Mouse (Mus musculus): ENCODE measurements at regions not wholly inside any gene's neighbourhood (a gene's known extent, or its start where the extent isn't known, plus 50 kb on each side); places are given as distances from the start of the nearest gene placed in this dataset.

DNA sequence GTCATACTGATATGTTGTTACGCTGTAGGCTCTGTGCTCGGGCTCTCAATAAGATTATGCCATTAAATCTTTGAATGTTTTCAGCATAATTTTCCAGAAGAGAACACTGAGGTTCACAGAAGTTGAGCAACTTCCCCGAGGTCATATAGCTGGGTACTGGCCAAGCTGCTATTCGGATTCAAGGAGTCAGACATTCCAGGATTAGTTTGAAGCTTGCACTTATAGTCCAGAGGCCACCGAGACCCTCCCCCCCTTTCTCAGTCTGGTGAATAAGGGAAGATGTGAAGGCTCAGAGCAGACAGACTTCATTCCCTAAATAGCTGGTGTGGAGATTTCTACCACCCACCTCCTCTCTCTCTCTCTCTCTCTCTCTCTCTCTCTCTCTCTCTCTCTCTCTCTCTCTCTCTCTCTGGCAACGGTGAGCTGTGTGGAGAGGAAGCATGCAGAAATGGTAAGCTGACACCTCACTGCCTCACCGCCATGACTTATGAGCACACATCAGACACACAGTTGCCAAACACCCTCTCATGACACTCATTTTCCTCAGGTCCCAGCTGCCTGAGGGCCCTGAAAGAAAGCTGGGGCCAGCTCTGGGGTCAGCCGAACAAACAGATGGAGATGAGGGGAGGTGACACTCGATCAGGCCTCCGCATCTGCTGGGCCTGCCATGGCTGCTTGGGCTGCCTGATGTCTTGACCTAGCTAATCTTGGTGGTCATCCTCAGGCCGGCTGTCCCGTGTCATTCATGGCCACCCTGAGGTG lies 107.0 kb upstream of the Pdzrn3 start:
- no peak for DNase-seq (ENCODE audit: low read depth)

GRCm38 (mm10) chr6:101482635-101483465 lies 105.2 kb upstream of the Pdzrn3 start:
- DNase-seq (ENCODE audit: low read depth), result peak; percentile 83

GRCm38 (mm10) chr6:101473956-101474355 lies 96.3 kb upstream of the Pdzrn3 start:
- DNase-seq (ENCODE audit: low read depth), result no peak

DNA sequence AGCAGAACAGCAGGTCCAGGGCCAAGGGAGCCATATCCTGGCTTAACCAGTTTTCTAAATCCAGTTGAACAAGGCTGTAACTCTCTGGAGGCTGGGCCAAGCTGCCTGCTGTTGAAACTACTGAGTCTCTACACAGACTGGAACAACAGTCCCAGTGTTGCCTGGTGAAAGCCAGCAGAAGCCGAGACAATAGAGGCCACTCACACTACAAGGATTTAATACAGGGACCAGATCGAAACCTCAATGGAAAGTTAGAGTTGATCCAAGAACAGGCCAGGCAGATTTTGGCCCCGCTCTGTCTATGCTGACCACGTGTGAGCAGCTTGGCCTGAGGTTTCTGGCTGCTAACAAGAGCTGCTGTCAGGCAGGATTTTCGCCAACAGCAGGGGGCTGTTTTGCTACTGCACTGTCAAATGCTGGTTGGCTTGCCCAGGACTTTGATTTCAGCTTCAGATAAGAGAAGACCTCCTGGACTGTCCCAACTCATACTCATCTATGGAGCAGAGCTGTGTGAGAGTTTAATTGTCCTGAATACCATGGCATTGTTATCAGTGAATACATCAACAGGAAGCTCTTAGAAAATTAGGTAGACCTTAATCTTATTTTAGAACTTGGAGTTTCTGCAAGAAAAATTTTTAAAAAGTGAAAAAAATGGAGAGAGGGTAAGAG lies 95.7 kb upstream of the Pdzrn3 start:
- peak; percentile 92 for DNase-seq (ENCODE audit: low read depth)

DNA sequence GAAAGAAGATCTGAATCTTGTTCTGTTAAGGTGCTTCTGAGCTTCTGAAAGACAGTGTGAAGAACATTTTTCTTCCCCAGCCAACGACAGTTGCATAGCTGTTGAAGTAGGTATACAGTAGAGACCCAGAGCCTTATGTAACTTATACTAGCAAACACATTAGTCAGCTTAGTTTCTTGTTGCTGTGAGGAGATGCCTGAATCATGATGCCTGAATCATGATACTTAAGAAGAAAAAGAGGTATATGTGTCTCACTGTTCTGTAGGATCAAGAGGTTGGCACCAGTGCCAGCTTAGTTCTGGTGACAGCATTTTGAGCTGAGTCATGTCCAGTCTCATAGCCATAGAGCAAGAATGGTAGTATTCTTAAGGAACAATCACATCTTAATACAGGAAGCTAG lies 87.2 kb upstream of the Pdzrn3 start:
- no peak for DNase-seq (ENCODE audit: low read depth)

GRCm38 (mm10) chr6:101463812-101464320 lies 86.2 kb upstream of the Pdzrn3 start:
- DNase-seq (ENCODE audit: low read depth), result no peak

GRCm38 (mm10) chr6:101446720-101447119 lies 69.0 kb upstream of the Pdzrn3 start:
- no peak for DNase-seq (ENCODE audit: low read depth)

GRCm38 (mm10) chr6:101446316-101446715 lies 68.6 kb upstream of the Pdzrn3 start:
- no peak for DNase-seq (ENCODE audit: low read depth)

DNA sequence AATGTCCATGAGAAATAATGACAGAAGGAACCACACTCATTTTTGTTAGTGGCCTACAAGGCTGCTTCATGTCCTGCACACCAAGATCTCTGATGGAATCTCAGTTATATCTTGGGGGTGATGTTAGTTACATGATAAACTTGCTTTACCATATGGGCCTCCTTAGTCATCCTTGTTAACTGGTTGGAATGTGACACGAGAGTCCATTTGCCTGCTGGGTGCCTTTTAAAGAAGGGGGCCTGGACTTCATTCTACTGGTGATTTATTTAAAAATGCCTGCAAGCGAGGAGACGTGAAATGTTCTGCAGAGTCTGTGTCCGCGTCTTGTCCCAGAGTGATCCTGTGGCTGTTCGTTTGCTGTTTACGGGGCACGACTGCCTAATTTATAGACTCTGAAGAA lies 55.1 kb upstream of the Pdzrn3 start:
- no peak for DNase-seq (ENCODE audit: low read depth)

GRCm38 (mm10) chr6:101429634-101430033 lies 51.9 kb upstream of the Pdzrn3 start:
- DNase-seq (ENCODE audit: low read depth), result no peak

Data from fibroblast of lung, adult 2 months (primary cell).